Mouse (Mus musculus) hindbrain, embryonic 11.5 days (tissue): ENCODE results near the gene Csf1. TPM values are rescaled to one million over a fixed set of nuclear protein-coding genes. Genes with fewer than 3 reads are reported as not detected.
"Not testable (repeated sequence)": the region's sequence is repeated elsewhere in the genome, so short reads cannot be mapped to it uniquely, and the experiment has no call there.

Source experiments
- ATAC-seq: fragments of 200-750 bp; cut with Nextera tagmentation; 2 replicates; pipeline ENCODE4 v1.8.0; 2017; ENCODE audit warnings: mild to moderate bottlenecking, moderate TSS enrichment, moderate library complexity; ENCODE audit not compliant: low FRiP score
- DNase-seq: peaks from one replicate; pipeline ENCODE4 v3.0.0-alpha.2; 2015; ENCODE audit warnings: low spot score
- H3K27ac ChIP-seq: fragments of 300-500 bp; sonication (generic); 2 replicates; pipeline ENCODE4 v1.5.1; 2014; ENCODE audit warnings: mild to moderate bottlenecking, low read depth, low read length
- H3K27me3 ChIP-seq: fragments of 300-500 bp; sonication (generic); 2 replicates; pipeline ENCODE4 v1.6.1; 2014; ENCODE audit warnings: mild to moderate bottlenecking, low read length, moderate library complexity, mixed read lengths; ENCODE audit not compliant: control insufficient read depth, insufficient read depth
- H3K36me3 ChIP-seq: fragments of 300-500 bp; sonication (generic); 2 replicates; pipeline ENCODE4 v1.6.1; 2014; ENCODE audit warnings: mild to moderate bottlenecking, low read length, moderate library complexity, mixed read lengths; ENCODE audit not compliant: control insufficient read depth, insufficient read depth
- H3K4me1 ChIP-seq: fragments of 300-500 bp; sonication (generic); replicated peaks from 2 replicates; pipeline ENCODE4 v1.6.1; 2014; ENCODE audit warnings: low read length, mixed read lengths; ENCODE audit not compliant: control insufficient read depth, insufficient read depth
- H3K4me2 ChIP-seq: fragments of 300-500 bp; sonication (generic); replicated peaks from 2 replicates; pipeline ENCODE4 v1.6.1; 2014; ENCODE audit warnings: mild to moderate bottlenecking, low read depth, low read length
- H3K4me3 ChIP-seq: fragments of 300-500 bp; sonication (generic); 2 replicates; pipeline ENCODE4 v1.5.1; 2014; ENCODE audit warnings: low read depth, low read length
- H3K9ac ChIP-seq: fragments of 300-500 bp; sonication (generic); 2 replicates; pipeline ENCODE4 v1.6.1; 2014; ENCODE audit warnings: low read depth, low read length
- H3K9me3 ChIP-seq: fragments of 300-500 bp; sonication (generic); 2 replicates; pipeline ENCODE4 v1.6.1; 2016; ENCODE audit warnings: low read length; ENCODE audit not compliant: control insufficient read depth
- WGBS: fragments of 180-500 bp; shearing (Covaris S2); extraction: QIAGEN DNeasy Blood & Tissue Kit; methylation state at CpG from one replicate; pipeline ENCODE4 v1.1.7; 2014; 5-methylcytosine and 5-hydroxymethylcytosine counted together
- polyA plus RNA-seq: library from polyadenylated mRNA; unstranded; fragments of >200 nt; fragmentation: Nextera tagmentation; extraction: Ambion mirVana; gene quantifications from 2 replicates; pipeline ENCODE4 v1.2.1, GENCODE M21; 2014

The Csf1 gene
- polyA plus RNA-seq, 1 experiment from 2014 or later: 5.3 TPM

DNA sequence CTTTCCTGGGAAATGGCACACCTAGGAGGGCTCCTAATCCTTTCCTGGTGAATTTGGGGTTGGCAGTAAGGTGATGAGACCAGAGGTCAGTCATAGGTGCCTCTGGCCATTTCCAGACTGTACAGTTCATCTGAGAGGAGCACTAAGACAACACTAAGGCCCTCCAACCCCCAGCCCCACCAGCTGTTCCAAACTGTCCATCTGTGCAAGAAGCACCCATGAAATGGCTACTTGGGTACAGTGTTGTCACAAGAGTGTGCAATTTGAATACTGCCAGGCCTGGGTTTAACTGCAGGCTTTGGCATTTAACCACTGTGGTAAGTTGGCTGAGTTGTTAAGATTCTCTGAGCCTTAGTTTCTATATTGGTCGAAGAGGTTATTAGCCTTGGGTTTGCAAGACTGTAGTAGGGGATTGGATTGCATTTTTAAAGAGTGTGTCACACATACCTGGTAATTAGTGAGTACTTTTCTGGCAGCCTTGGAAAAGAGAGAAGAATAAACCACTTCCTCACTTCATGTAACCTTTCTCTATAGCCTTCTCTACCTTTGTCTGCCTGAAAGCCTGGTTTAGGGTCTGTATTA is 22.6 kb downstream of the Csf1 start:
- no peak for DNase-seq
- no peak overlapping the region for H3K4me2 ChIP-seq
- H3K27me3 ChIP-seq: no peaks in the 10 kb centered on the region
- no peak overlapping the region for H3K27ac ChIP-seq
- H3K4me3 ChIP-seq: no peak overlapping the region
- no peaks in the 10 kb centered on the region for H3K9me3 ChIP-seq
- 91% methylated on average over 1 of the region's 1 CpGs for WGBS
- peaks cover 10% of the 10 kb centered on the region for H3K4me1 ChIP-seq
- H3K9ac ChIP-seq: no peak overlapping the region
- H3K36me3 ChIP-seq: no peaks in the 10 kb centered on the region
- no peak for ATAC-seq

DNA sequence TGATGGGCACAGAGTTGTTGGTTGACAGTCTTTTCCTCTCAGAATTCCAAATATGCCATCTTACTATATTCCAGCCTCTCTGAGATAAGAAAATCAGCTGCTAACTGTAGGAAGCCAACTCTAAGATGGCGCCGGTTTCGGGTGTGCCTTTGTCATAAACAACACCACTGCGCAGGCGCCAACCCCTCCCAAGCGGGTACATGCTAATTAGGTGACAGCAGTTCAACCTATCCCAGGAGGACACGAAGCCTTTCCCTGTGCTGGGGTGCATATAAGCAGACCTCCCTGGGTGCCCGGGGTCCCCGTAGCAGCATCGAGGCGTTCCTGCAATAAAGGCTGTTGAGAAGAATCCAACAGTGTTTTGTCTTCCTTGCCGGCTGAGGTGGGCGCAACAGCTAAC is 24.6 kb downstream of the Csf1 start:
- not testable (repeated sequence) for H3K36me3 ChIP-seq, H3K4me1 ChIP-seq, H3K27ac ChIP-seq, H3K27me3 ChIP-seq, DNase-seq, H3K9me3 ChIP-seq, ATAC-seq, H3K4me3 ChIP-seq, H3K4me2 ChIP-seq, H3K9ac ChIP-seq
- 90% methylated on average over 13 of the region's 13 CpGs for WGBS

DNA sequence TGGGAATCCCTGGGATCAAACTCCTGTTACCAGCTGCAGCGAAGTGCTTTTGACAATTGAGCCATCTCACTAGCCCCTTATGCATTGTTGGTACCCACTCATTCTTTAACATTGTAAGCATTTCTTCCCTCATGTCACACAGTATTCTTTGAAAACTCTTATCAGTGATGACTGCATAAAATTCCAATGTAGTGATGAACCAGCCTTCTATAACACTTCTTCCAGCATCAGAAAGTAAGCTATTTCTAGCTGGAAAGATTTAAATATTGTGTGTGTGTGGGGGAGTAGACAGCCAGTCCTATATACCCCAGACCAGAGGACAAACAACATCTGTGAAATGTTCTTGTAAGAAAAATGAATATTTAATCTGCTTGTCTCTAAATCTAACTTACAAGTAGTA is 26.9 kb downstream of the Csf1 start:
- no peak for DNase-seq
- Histone ChIP-seq H3K9me3 (no peaks in the 10 kb centered on the region), H3K4me1 (no peaks in the 10 kb centered on the region), H3K36me3 (no peaks in the 10 kb centered on the region), H3K27me3 (no peaks in the 10 kb centered on the region), H3K27ac (no peak overlapping the region), H3K4me3 (no peak overlapping the region), H3K4me2 (no peak overlapping the region), H3K9ac (no peak overlapping the region)
- WGBS: 89% methylated on average over 1 of the region's 1 CpGs
- no peak for ATAC-seq

- ATAC-seq (no peak), DNase-seq (no peak)
- 66% methylated on average over 2 of the region's 2 CpGs for WGBS
- no peaks in the 10 kb centered on the region for H3K36me3 ChIP-seq
- no peaks in the 10 kb centered on the region for H3K9me3 ChIP-seq
- no peak overlapping the region for H3K27ac ChIP-seq
- H3K4me1 ChIP-seq: no peaks in the 10 kb centered on the region
- H3K4me2 ChIP-seq: no peak overlapping the region
- no peak overlapping the region for H3K9ac ChIP-seq
- H3K4me3 ChIP-seq: no peak overlapping the region
- no peaks in the 10 kb centered on the region for H3K27me3 ChIP-seq
These were observed 30.0 kb downstream of the Csf1 start for GRCm38 (mm10) chr3:107730236-107730635.

GRCm38 (mm10) chr3:107728509-107728908 is 31.8 kb downstream of the Csf1 start:
- H3K9ac ChIP-seq: no peak overlapping the region
- H3K27ac ChIP-seq: no peak overlapping the region
- H3K4me3 ChIP-seq: no peak overlapping the region
- no peaks in the 10 kb centered on the region for H3K36me3 ChIP-seq
- H3K9me3 ChIP-seq: no peaks in the 10 kb centered on the region
- DNase-seq (no peak), ATAC-seq (no peak)
- H3K4me1 ChIP-seq: no peaks in the 10 kb centered on the region
- H3K4me2 ChIP-seq: no peak overlapping the region
- no peaks in the 10 kb centered on the region for H3K27me3 ChIP-seq
- WGBS: 71% methylated on average over 1 of the region's 1 CpGs

- no peak for ATAC-seq
- H3K36me3 ChIP-seq: no peaks in the 10 kb centered on the region
- DNase-seq: no peak
- H3K27me3 ChIP-seq: no peaks in the 10 kb centered on the region
- H3K27ac ChIP-seq: no peak overlapping the region
- no peaks in the 10 kb centered on the region for H3K4me1 ChIP-seq
- no peak overlapping the region for H3K9ac ChIP-seq
- H3K9me3 ChIP-seq: no peaks in the 10 kb centered on the region
- no peak overlapping the region for H3K4me2 ChIP-seq
- H3K4me3 ChIP-seq: no peak overlapping the region
- WGBS: 83% methylated on average over 1 of the region's 1 CpGs
These were observed 44.3 kb downstream of the Csf1 start for GRCm38 (mm10) chr3:107715971-107716370.

GRCm38 (mm10) chr3:107714276-107714933 is 45.9 kb downstream of the Csf1 start:
- Histone ChIP-seq H3K9me3 (no peaks in the 10 kb centered on the region), H3K4me1 (no peaks in the 10 kb centered on the region), H3K36me3 (no peaks in the 10 kb centered on the region), H3K4me2 (no peak overlapping the region), H3K27ac (no peak overlapping the region), H3K9ac (no peak overlapping the region), H3K27me3 (no peaks in the 10 kb centered on the region), H3K4me3 (no peak overlapping the region)
- WGBS: 70% methylated on average over 5 of the region's 5 CpGs
- DNase-seq: no peak
- no peak for ATAC-seq

DNA sequence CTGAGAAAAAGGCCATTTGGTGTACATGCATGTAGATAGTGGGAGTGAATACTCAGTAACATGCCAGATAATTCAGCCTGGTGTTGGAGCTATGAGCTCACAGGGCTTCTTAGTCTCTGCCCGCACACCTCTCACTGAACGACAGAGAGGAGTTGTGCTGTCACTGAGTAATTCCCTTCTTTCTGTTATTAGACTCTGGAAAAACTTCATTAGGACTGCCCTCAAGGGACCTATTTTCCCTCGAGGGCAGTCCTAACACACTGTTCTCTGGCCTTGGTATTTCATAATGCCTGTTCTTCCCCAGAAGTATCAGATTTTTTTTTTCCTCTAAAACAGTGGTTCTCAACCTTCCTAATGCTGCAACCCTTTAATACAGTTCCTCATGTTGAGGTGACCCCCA is 48.2 kb downstream of the Csf1 start:
- DNase-seq: no peak

DNA sequence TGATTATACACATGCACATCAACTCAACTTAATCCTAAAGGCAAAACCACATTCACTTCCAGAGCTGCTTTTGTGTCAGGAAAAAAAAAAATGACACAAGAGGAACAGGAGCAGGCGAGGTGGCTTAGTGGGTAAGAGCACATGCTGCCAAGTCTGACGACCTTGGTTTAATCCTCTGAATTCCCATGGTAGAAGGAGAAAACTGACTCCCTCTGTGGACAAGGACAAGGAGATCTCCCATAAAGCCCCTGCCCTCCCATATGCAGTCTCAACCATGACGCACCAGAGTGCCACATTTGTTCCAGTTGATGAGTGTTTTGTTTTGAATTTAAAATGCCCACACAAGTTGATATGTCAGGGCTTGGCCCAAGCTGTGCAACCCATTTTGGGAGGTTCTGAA is 51.1 kb downstream of the Csf1 start:
- Histone ChIP-seq H3K9ac (no peak overlapping the region), H3K4me1 (no peaks in the 10 kb centered on the region), H3K36me3 (no peaks in the 10 kb centered on the region), H3K4me2 (no peak overlapping the region), H3K27me3 (no peaks in the 10 kb centered on the region), H3K27ac (no peak overlapping the region), H3K4me3 (no peak overlapping the region), H3K9me3 (no peaks in the 10 kb centered on the region)
- DNase-seq: no peak
- WGBS: 67% methylated on average over 3 of the region's 3 CpGs
- no peak for ATAC-seq

More for the DNA sequence above, 48.2 kb downstream of the Csf1 start:
- no peaks in the 10 kb centered on the region for H3K27me3 ChIP-seq
- H3K9me3 ChIP-seq: no peaks in the 10 kb centered on the region
- no peak overlapping the region for H3K9ac ChIP-seq
- no peak for ATAC-seq
- no peak overlapping the region for H3K4me3 ChIP-seq
- 74% methylated on average over 3 of the region's 3 CpGs for WGBS
- no peaks in the 10 kb centered on the region for H3K4me1 ChIP-seq
- no peaks in the 10 kb centered on the region for H3K36me3 ChIP-seq
- no peak overlapping the region for H3K27ac ChIP-seq
- H3K4me2 ChIP-seq: no peak overlapping the region
